Mouse (Mus musculus) kidney, embryonic 14.5 days (tissue): ENCODE results near the gene Kcnd1. TPM values are rescaled to one million over a fixed set of nuclear protein-coding genes. Genes with fewer than 3 reads are reported as not detected.
"Not testable (repeated sequence)": the region's sequence is repeated elsewhere in the genome, so short reads cannot be mapped to it uniquely, and the experiment has no call there.

Experiments used
- ATAC-seq: fragments of 200-750 bp; cut with Nextera tagmentation; 2 replicates; pipeline ENCODE4 v1.8.0; 2017; ENCODE audit warnings: moderate number of reproducible peaks, mild to moderate bottlenecking, moderate TSS enrichment, moderate library complexity; ENCODE audit not compliant: low FRiP score, low TSS enrichment
- H3K27ac ChIP-seq: fragments of 300-500 bp; sonication (generic); 2 replicates; pipeline ENCODE4 v1.5.1; 2014; ENCODE audit warnings: low read depth, mild to moderate bottlenecking, low read length, moderate library complexity, mixed read lengths
- H3K27me3 ChIP-seq: fragments of 300-500 bp; sonication (generic); 2 replicates; pipeline ENCODE4 v1.6.1; 2014; ENCODE audit warnings: mild to moderate bottlenecking, low read length; ENCODE audit not compliant: control insufficient read depth, insufficient read depth
- H3K36me3 ChIP-seq: fragments of 300-500 bp; sonication (generic); 2 replicates; pipeline ENCODE4 v1.6.1; 2014; ENCODE audit warnings: low read length, mixed read lengths; ENCODE audit not compliant: control insufficient read depth, insufficient read depth
- H3K4me1 ChIP-seq: fragments of 300-500 bp; sonication (generic); 2 replicates; pipeline ENCODE4 v1.6.1; 2014; ENCODE audit warnings: low read length, mixed read lengths; ENCODE audit not compliant: control insufficient read depth, insufficient read depth
- H3K4me2 ChIP-seq: fragments of 300-500 bp; sonication (generic); replicated peaks from 2 replicates; pipeline ENCODE4 v1.6.1; 2014; ENCODE audit warnings: low read depth, mild to moderate bottlenecking, low read length
- H3K4me3 ChIP-seq: fragments of 300-500 bp; sonication (generic); 2 replicates; pipeline ENCODE4 v1.5.1; 2014; ENCODE audit warnings: mild to moderate bottlenecking, low read length
- H3K9ac ChIP-seq: fragments of 300-500 bp; sonication (generic); 2 replicates; pipeline ENCODE4 v1.6.1; 2014; ENCODE audit warnings: low read depth, mild to moderate bottlenecking, low read length, moderate library complexity
- H3K9me3 ChIP-seq: fragments of 300-500 bp; sonication (generic); 2 replicates; pipeline ENCODE4 v1.6.1; 2016; ENCODE audit warnings: low read length; ENCODE audit not compliant: control insufficient read depth
- WGBS: fragments of 180-500 bp; shearing (Covaris S2); extraction: QIAGEN DNeasy Blood & Tissue Kit; methylation state at CpG from one replicate; pipeline ENCODE4 v1.1.7; 2014; 5-methylcytosine and 5-hydroxymethylcytosine counted together
- polyA plus RNA-seq: library from polyadenylated mRNA; unstranded; fragments of >200 nt; fragmentation: Nextera tagmentation; extraction: Ambion mirVana; gene quantifications from 2 replicates; pipeline ENCODE4 v1.2.1, GENCODE M21; 2014

Kcnd1 gene
- polyA plus RNA-seq, 1 experiment from 2014 or later, result 1.7 TPM

DNA sequence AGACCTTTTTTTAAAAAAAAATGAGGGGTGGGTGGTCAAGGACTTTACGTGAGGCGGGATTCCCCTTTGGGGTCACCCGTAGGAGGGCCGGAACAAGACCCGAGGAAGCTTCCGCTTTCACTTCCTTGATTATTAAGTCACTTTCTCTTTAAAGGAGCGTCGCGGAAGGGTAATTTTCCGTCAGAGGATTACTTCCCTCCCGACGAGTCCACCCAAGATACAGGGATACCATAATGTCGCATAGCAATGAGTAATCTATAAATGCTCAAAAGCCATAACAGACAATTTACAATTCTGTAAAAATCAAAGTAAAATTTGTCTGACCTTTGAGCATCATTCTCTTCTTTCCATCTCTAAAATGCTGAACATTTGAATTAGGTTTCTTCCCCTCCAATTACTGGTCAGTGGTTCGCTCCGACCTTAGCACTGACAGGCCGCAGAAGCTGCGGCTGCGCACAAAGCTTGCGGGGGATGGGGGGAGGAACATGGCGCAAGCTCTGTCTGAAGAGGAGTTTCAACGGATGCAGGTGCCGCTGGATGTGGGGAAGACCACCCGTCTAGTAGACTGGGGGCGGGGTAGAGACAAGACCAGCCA, 32.5 kb upstream of the Kcnd1 start, which contains the start of gene Gripap1:
Gene Gripap1 (plus strand): TSS at position 224 of the 595 bp plus-strand sequence.
- Histone ChIP-seq H3K36me3 (no peaks in the 10 kb centered on the region; the same call in 1 of the 2 replicates), H3K4me3 (peak within 1 kb of the TSS; percentile 56), H3K27me3 (no peaks in the 10 kb centered on the region), H3K4me2 (peak within 1 kb of the TSS; percentile 47), H3K4me1 (no peaks in the 10 kb centered on the region), H3K9me3 (no peaks in the 10 kb centered on the region), H3K27ac (no peak within 1 kb of the TSS), H3K9ac (peak within 1 kb of the TSS; percentile 50; the same call in 1 of the 2 replicates)
- ATAC-seq, result peak; percentile 90
- 21% methylated on average over 24 of the region's 24 CpGs for WGBS

DNA sequence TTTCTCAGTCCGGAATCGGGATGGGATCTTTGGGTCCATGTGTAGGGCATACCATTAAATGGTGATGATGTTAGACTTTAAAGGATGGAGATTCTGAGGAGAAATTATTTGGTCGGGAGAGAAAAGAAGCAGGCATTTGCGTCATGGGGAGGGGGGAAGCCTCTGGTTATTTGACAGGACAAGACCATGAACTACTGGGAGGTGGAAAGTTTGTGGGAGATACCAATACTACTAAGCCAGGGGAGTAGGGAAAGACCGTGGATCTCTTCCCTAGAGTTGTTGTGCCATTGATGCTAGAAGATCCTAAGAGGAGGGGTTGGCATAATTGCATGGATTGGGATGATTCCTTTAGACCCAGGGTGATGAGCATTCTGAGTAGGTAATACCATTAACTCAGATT, 31.8 kb upstream of the Kcnd1 start:
- Histone ChIP-seq H3K27me3 (no peaks in the 10 kb centered on the region), H3K36me3 (no peaks in the 10 kb centered on the region; the same call in 1 of the 2 replicates), H3K4me2 (peak overlapping the region; percentile 47), H3K4me3 (peak overlapping the region; percentile 56), H3K9ac (peak overlapping the region; percentile 50; the same call in 1 of the 2 replicates), H3K9me3 (no peaks in the 10 kb centered on the region), H3K4me1 (no peaks in the 10 kb centered on the region), H3K27ac (no peak overlapping the region)
- no peak for ATAC-seq
- 33% methylated on average over 5 of the region's 5 CpGs for WGBS

DNA sequence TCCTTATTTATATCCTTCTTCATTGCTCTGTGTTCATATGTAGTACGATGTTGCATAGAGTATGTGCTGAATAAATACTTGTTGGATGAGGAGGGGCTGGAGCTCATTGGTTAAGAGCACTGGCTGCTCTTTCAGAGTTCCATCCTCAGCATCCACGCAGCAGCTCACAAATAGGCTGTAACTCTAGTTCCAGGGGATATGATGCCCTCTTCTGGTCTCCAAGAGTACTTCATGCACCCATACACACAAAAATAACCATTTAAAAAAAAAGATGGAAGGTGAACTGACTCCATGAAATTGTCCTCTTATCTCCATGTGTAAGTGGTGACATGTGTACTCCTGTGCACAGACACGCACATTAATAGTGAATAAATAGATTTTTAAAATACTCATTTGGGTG, 28.7 kb upstream of the Kcnd1 start:
- H3K9me3 ChIP-seq, result no peaks in the 10 kb centered on the region
- no peaks in the 10 kb centered on the region for H3K4me1 ChIP-seq
- no peak overlapping the region for H3K4me2 ChIP-seq
- no peak overlapping the region for H3K9ac ChIP-seq
- 47% methylated on average over 3 of the region's 3 CpGs for WGBS
- no peaks in the 10 kb centered on the region; the same call in 1 of the 2 replicates for H3K36me3 ChIP-seq
- H3K27ac ChIP-seq, result no peak overlapping the region
- no peaks in the 10 kb centered on the region for H3K27me3 ChIP-seq
- no peak for ATAC-seq
- H3K4me3 ChIP-seq, result no peak overlapping the region

DNA sequence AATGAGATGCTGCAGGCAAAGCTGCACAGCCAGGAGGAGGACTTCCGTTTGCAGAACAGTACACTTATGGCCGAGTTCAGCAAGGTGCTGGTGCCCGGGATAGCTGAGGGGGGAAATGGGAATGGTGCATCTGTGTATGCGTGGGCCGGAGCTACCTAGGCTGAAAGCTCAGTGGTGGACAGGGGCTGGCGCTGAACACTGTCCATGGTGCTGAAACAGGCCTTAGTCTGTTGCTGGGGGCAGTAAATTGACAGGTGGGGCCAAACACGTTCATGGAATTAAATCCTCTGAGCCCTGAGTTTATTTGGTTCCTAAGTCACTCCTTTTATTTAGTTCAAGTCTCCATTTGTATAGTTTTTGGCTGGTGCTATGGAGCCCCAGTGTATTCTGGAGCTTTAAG, 27.1 kb upstream of the Kcnd1 start:
- Histone ChIP-seq H3K36me3 (peaks cover 5% of the 10 kb centered on the region; the same call in 1 of the 2 replicates), H3K4me1 (no peaks in the 10 kb centered on the region), H3K4me3 (no peak overlapping the region), H3K4me2 (no peak overlapping the region), H3K27me3 (no peaks in the 10 kb centered on the region), H3K9me3 (no peaks in the 10 kb centered on the region), H3K9ac (no peak overlapping the region), H3K27ac (no peak overlapping the region)
- no peak for ATAC-seq
- 21% methylated on average over 7 of the region's 7 CpGs for WGBS

DNA sequence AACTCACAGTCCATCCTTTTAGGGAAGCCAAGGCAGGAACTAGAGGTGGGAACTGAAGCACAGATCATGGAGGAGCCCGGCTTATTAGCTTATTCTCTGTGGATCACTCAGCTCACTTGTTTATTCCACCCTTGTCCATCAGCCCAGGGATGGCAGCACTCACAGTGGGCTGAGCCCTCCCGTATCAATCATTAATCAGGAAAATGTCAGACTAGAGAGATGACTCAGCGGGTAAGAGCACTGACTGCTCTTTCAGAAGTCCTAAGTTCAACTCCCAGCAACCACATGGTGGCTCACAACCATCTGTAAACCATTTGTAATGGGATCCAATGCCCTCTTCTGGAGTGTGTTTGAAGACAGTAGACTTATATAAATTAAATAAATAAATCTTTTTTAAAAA, 24.8 kb upstream of the Kcnd1 start:
- Histone ChIP-seq H3K9ac (no peak overlapping the region), H3K4me3 (no peak overlapping the region), H3K36me3 (peaks cover 17% of the 10 kb centered on the region; the same call in 1 of the 2 replicates), H3K27me3 (no peaks in the 10 kb centered on the region), H3K4me2 (no peak overlapping the region), H3K9me3 (no peaks in the 10 kb centered on the region), H3K27ac (no peak overlapping the region), H3K4me1 (no peaks in the 10 kb centered on the region)
- WGBS, result 86% methylated on average over 3 of the region's 3 CpGs
- ATAC-seq, result no peak

DNA sequence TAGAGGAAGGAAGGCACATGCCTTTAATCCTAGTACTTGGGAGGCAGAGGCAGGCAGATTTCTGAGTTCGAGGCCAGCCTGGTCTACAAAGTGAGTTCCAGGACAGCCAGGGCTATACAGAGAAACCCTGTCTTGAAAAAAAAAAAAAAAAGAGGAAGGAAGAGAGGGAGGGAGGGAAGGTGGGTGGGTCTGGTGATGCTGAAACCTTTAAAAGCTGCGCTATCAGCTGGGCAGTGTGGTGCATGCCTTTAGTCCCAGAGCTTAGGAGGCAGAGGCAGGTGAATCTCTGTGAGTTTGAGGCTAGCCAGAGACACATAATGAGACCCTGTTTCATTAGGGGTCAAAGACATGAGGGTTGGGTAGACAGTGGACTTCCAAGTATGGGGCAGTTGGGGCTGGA, 19.9 kb upstream of the Kcnd1 start:
- WGBS, result 93% methylated on average over 2 of the region's 2 CpGs
- H3K4me3 ChIP-seq, H3K4me1 ChIP-seq, H3K27me3 ChIP-seq, H3K27ac ChIP-seq, H3K9me3 ChIP-seq, H3K9ac ChIP-seq, ATAC-seq, H3K4me2 ChIP-seq: not testable (repeated sequence)
- H3K36me3 ChIP-seq, result peaks cover 22% of the 10 kb centered on the region; the same call in 1 of the 2 replicates

DNA sequence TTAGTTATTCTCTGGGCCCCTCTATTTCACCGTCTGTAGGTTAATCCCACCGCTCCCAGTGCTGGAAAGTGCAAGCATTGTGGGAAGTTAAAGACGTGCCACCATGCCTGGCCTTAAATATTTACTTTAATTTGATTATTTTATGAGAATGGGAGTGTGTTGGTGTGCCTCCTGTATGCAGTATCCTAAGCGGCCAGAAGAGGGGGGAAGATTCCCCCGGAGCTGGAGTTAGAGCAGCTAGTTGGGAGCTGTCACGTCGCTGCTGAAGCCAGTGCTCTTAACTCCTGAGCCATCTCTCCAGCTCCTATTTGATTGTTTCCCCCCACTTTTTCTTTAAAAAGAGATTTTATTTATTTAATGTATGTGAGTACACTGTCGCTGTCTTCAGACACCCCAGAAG, 7.1 kb upstream of the Kcnd1 start:
- not testable (repeated sequence) for H3K9ac ChIP-seq, H3K27me3 ChIP-seq, H3K9me3 ChIP-seq, H3K4me3 ChIP-seq, ATAC-seq, H3K4me1 ChIP-seq, H3K4me2 ChIP-seq, H3K27ac ChIP-seq
- WGBS, result 57% methylated on average over 8 of the region's 8 CpGs
- peaks cover 14% of the 10 kb centered on the region for H3K36me3 ChIP-seq

DNA sequence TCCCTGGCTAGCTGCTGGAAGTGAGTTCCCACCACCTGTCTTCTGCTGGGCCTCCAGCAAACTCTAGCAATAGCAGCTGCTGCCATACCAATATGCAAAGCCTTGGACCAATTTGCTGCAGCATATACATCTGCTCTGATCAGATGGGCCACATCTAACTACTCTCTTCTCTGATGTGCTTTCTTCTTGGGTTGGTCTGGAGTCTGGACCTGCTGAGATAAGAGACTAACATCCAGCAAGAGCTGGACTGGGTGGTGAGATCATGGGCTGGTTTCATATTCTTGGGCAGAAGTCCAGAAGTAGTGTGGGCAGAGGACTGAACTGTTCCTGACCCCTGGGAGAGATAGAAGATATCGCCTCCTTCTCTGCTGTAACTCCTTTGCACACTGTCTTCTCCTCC, 15.1 kb downstream of the Kcnd1 start:
- H3K4me2 ChIP-seq, result no peak overlapping the region
- H3K27me3 ChIP-seq, result no peaks in the 10 kb centered on the region
- H3K27ac ChIP-seq, result no peak overlapping the region
- no peak overlapping the region for H3K9ac ChIP-seq
- H3K4me1 ChIP-seq, result no peaks in the 10 kb centered on the region
- ATAC-seq, result no peak
- no peaks in the 10 kb centered on the region for H3K9me3 ChIP-seq
- H3K4me3 ChIP-seq, result no peak overlapping the region
- no peaks in the 10 kb centered on the region for H3K36me3 ChIP-seq
- 92% methylated on average over 1 of the region's 1 CpGs for WGBS

DNA sequence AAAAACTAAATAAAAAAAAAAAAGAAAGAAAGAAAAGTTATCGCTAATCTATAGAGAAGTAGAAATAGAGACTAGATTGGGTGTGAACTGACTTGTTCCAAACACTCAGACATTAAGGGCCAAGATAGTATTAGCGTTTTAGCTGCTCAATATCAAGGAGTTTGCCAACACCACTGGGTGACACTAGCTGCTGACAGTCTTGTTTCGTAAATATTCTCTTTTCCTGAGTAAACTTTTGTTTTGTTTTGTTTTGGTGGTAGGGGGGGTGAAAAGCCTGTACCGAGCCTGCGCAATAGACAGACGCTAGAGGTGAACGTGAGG, 18.7 kb downstream of the Kcnd1 start:
- peak overlapping the region; percentile 72; the same call in 1 of the 2 replicates for H3K4me3 ChIP-seq
- no peak for ATAC-seq
- H3K4me1 ChIP-seq, result no peaks in the 10 kb centered on the region
- H3K27me3 ChIP-seq, result no peaks in the 10 kb centered on the region
- H3K4me2 ChIP-seq, result peak overlapping the region; percentile 31
- no peak overlapping the region for H3K9ac ChIP-seq
- H3K36me3 ChIP-seq, result no peaks in the 10 kb centered on the region
- H3K9me3 ChIP-seq, result no peaks in the 10 kb centered on the region
- 26% methylated on average over 7 of the region's 7 CpGs for WGBS
- peak overlapping the region; percentile 55; the same call in 1 of the 2 replicates for H3K27ac ChIP-seq
